Mouse (Mus musculus): ENCODE data around the gene Gm17359. TPM values are rescaled to one million over a fixed set of nuclear protein-coding genes. Genes with fewer than 3 reads are reported as not detected.

Gene Gm17359
- polyA plus RNA-seq, 1 experiment from 2014 or later: not detected

DNA sequence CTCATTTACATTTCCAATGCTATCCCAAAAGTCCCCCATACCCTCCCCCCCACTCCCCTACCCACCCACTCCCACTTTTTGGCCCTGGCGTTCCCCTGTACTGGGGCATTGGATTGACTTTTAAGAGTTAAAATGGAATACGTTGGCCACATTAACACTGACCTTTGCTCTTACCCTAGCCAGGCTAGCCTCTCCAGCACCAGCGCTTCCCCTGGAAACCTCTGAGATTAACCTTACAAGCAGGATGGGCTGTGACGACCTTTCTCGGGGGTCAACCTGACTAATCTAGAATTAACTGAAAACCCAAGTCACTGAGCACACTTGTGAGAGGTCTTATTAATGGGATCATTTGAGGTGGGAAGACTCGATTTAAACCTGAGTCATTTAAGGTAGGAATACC lies 31.8 kb downstream of the Gm17359 start:
- Histone ChIP-seq H3K4me2 (no peak overlapping the region), H3K9ac (ENCODE audit: low read depth, low read length) (no peak overlapping the region), H3K4me3 (ENCODE audit: low read depth, low read length) (no peak overlapping the region), H3K27me3 (replicated peaks; ENCODE audit: control insufficient read depth, insufficient read depth, low read length) (no peaks in the 10 kb centered on the region), H3K9me3 (ENCODE audit: control insufficient read depth, low read length) (no peaks in the 10 kb centered on the region), H3K27ac (ENCODE audit: low read depth, low read length) (no peak overlapping the region), H3K36me3 (ENCODE audit: control insufficient read depth, insufficient read depth, low read length) (no peaks in the 10 kb centered on the region), H3K4me1 (replicated peaks; ENCODE audit: control insufficient read depth, insufficient read depth, low read length) (no peaks in the 10 kb centered on the region)
- ATAC-seq (replicated peaks; ENCODE audit: low FRiP score): no peak
- no peak for DNase-seq (ENCODE audit: low spot score)
- 65% methylated on average over 6 of the region's 6 CpGs for WGBS

DNA sequence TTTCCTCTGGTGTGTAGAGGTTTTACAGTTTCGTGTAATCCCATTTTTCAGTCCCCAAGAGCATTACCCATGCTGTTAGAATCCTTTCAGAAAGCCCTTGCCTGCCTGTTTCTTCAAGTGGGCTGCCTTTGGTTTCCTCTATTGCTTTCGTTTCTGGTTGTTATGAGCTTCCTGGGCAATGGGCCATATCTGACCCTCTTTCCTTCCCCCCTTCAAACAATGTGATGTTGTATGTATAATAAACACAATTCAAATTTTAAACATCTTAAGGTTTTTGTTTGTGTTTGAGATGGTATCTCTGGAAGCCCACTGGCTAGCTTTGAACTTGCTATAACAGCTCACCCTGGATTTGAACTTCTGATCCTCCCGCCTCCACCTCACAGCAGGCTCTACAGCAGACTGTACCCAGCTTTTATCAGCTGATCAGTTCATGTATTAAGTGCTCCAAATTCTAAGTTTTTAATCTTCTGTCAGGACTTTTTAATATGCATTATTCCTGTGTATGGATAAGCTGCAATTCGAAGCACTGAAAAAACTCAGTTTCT lies 34.0 kb downstream of the Gm17359 start:
- no peak for ATAC-seq (replicated peaks; ENCODE audit: low FRiP score)
- Histone ChIP-seq H3K9me3 (ENCODE audit: control insufficient read depth, low read length) (no peaks in the 10 kb centered on the region), H3K9ac (ENCODE audit: low read depth, low read length) (no peak overlapping the region), H3K27me3 (replicated peaks; ENCODE audit: control insufficient read depth, insufficient read depth, low read length) (no peaks in the 10 kb centered on the region), H3K4me2 (no peak overlapping the region), H3K4me1 (replicated peaks; ENCODE audit: control insufficient read depth, insufficient read depth, low read length) (no peaks in the 10 kb centered on the region), H3K36me3 (ENCODE audit: control insufficient read depth, insufficient read depth, low read length) (no peaks in the 10 kb centered on the region), H3K4me3 (ENCODE audit: low read depth, low read length) (no peak overlapping the region), H3K27ac (ENCODE audit: low read depth, low read length) (no peak overlapping the region)
- WGBS: 67% methylated on average over 4 of the region's 4 CpGs
- no peak for DNase-seq (ENCODE audit: low spot score)

DNA sequence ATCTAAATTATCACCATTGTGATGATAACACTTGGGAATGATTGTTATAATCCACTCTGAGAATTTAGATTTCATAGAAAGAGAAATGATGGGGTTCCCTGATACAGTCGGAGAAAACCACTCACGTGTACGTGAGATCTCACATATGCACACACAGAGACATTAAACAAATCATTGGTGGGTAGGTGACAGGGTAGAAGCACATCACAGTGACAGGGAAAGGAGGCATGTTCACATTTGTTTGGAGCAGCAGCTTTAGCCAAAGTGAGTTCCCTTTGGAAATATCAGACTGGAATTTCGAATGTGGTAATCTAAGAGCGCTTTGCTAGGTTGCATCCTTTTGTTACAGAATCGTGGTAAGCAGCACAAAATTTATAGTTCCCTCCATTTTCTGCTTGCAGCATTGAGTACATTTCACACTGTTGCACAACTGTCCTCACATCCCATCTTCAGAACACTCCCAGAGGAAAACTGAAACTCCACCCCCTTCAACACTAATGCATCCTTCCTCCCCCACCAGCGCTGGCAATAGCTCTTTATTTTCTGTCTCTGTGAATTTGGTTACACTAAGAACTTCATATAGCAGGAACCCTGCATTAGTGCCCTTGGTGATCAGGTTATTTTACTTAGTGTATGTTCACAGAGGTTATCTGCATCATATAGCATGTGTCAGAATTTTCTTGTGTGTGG lies 35.2 kb downstream of the Gm17359 start:
- 74% methylated on average over 7 of the region's 7 CpGs for WGBS
- Histone ChIP-seq H3K4me2 (no peak overlapping the region), H3K36me3 (ENCODE audit: control insufficient read depth, insufficient read depth, low read length) (no peaks in the 10 kb centered on the region), H3K27ac (ENCODE audit: low read depth, low read length) (no peak overlapping the region), H3K9me3 (ENCODE audit: control insufficient read depth, low read length) (no peaks in the 10 kb centered on the region), H3K27me3 (replicated peaks; ENCODE audit: control insufficient read depth, insufficient read depth, low read length) (no peaks in the 10 kb centered on the region), H3K4me3 (ENCODE audit: low read depth, low read length) (no peak overlapping the region), H3K4me1 (replicated peaks; ENCODE audit: control insufficient read depth, insufficient read depth, low read length) (no peaks in the 10 kb centered on the region), H3K9ac (ENCODE audit: low read depth, low read length) (no peak overlapping the region)
- DNase-seq (ENCODE audit: low spot score): no peak
- ATAC-seq (replicated peaks; ENCODE audit: low FRiP score): no peak

DNA sequence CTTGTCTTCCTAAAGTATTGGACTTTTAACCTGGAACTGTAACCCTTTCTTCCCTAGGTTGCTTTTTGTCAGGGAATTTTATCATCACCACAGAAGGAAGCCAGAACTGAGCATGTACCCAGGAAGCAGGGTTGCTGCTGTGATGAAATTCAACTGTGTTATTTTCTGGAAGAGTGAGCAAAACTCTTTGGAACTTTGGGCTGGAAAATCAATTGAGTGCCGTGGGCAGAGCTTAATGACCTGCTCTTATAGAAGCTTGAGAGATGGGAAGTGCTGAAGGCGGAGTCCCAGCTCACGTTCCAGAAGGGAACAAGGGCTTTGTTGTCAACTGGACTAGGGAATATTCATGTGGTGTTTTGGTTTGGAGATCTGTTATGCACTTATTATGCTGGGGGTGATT lies 37.5 kb downstream of the Gm17359 start:
- no peak for ATAC-seq (replicated peaks; ENCODE audit: low FRiP score)
- 63% methylated on average over 3 of the region's 3 CpGs for WGBS
- no peak for DNase-seq (ENCODE audit: low spot score)
- Histone ChIP-seq H3K9ac (ENCODE audit: low read depth, low read length) (no peak overlapping the region), H3K27ac (ENCODE audit: low read depth, low read length) (no peak overlapping the region), H3K36me3 (ENCODE audit: control insufficient read depth, insufficient read depth, low read length) (no peaks in the 10 kb centered on the region), H3K4me2 (no peak overlapping the region), H3K9me3 (ENCODE audit: control insufficient read depth, low read length) (no peaks in the 10 kb centered on the region), H3K4me3 (ENCODE audit: low read depth, low read length) (no peak overlapping the region), H3K4me1 (replicated peaks; ENCODE audit: control insufficient read depth, insufficient read depth, low read length) (no peaks in the 10 kb centered on the region), H3K27me3 (replicated peaks; ENCODE audit: control insufficient read depth, insufficient read depth, low read length) (no peaks in the 10 kb centered on the region)

DNA sequence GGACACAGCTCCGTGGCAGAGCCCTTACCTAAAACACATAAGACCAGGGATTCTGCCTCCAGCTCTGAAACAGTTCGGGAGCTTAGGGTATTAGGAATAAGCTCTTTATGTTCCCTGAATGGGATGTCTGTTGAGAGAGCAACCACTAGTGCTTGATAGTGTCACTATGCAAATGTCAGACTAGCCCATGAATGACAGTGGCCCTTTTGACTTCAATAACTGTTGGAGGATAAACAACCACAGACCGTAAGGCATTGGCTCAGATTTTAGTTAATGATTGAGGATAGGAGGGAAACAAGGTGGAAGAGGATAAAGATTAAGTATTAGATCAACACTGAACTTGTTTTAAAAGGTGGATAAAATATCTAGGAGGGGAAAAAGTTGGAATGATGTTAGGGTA lies 41.6 kb downstream of the Gm17359 start:
- no peak overlapping the region for H3K27ac ChIP-seq (ENCODE audit: low read depth, low read length)
- no peak overlapping the region for H3K4me2 ChIP-seq
- no peaks in the 10 kb centered on the region for H3K4me1 ChIP-seq (replicated peaks; ENCODE audit: control insufficient read depth, insufficient read depth, low read length)
- DNase-seq (ENCODE audit: low spot score) (no peak), ATAC-seq (replicated peaks; ENCODE audit: low FRiP score) (no peak)
- H3K36me3 ChIP-seq (ENCODE audit: control insufficient read depth, insufficient read depth, low read length): no peaks in the 10 kb centered on the region
- H3K9me3 ChIP-seq (ENCODE audit: control insufficient read depth, low read length): no peaks in the 10 kb centered on the region
- H3K4me3 ChIP-seq (ENCODE audit: low read depth, low read length): no peak overlapping the region
- 56% methylated on average over 3 of the region's 3 CpGs for WGBS
- no peak overlapping the region for H3K9ac ChIP-seq (ENCODE audit: low read depth, low read length)
- no peaks in the 10 kb centered on the region for H3K27me3 ChIP-seq (replicated peaks; ENCODE audit: control insufficient read depth, insufficient read depth, low read length)

DNA sequence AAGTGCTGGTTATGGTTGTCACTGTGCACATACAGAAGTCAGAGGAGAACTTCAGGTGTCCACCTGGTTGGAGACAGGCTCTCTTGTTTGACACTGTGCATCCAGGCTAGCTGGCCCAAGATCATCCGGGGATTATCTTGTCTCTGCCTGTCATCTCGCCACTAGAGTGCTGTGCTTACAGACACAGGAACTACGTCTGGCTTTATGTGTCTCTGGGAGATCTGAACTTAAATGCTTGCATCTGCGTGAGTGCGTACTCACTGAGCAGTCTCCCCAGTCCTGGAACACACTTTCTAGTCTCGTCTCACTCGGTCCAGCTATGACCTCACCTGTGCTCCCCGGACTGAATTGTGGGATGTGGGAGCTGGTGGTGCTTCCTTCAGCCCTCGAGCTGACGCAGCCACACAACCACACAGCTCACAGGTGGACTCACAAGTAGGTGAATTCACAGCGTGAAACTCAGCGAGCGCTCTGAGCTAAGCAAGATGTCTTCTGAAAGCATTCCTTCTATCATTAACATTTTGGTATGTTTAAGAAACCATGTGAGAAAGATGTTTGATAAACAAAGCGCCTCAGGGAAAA lies 42.9 kb downstream of the Gm17359 start:
- WGBS: 80% methylated on average over 14 of the region's 14 CpGs
- no peak overlapping the region for H3K4me3 ChIP-seq (ENCODE audit: low read depth, low read length)
- no peak overlapping the region for H3K27ac ChIP-seq (ENCODE audit: low read depth, low read length)
- no peaks in the 10 kb centered on the region for H3K27me3 ChIP-seq (replicated peaks; ENCODE audit: control insufficient read depth, insufficient read depth, low read length)
- H3K9me3 ChIP-seq (ENCODE audit: control insufficient read depth, low read length): no peaks in the 10 kb centered on the region
- no peak for DNase-seq (ENCODE audit: low spot score)
- H3K9ac ChIP-seq (ENCODE audit: low read depth, low read length): no peak overlapping the region
- no peaks in the 10 kb centered on the region for H3K36me3 ChIP-seq (ENCODE audit: control insufficient read depth, insufficient read depth, low read length)
- no peaks in the 10 kb centered on the region for H3K4me1 ChIP-seq (replicated peaks; ENCODE audit: control insufficient read depth, insufficient read depth, low read length)
- no peak overlapping the region for H3K4me2 ChIP-seq
- ATAC-seq (replicated peaks; ENCODE audit: low FRiP score): no peak

DNA sequence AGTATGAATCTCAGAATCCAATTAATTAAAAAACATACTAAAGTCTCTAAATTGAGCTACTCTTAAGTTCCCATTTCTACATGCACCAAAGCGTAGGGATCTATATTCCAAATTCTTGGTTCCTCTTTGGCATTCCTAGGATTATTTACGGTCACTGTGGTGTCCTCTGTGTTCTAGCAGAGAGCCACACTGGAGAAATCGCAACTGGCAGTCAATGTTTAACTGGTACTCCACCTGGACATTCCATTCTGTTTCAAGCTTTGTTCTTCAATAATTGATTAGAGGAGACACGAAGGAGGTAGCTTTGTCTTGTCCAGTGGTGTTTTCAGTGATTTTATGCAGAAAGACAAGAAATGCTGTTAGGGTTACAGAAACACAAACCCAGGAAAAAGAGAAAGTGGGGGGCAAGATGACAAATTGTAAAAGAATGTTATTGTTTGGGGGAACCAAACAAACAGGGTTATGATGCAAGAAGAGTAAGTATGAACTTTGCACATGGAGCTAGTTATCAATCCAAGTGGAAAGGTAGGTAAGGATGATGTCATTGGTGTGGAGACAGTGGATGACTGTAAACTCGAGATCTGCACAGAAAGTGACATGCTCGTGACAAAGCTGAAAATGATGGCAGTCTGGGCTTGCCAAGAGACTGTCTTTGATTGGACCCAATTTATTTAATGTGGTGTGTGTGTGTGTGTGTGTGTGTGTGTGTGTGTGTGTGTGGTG lies 43.6 kb downstream of the Gm17359 start:
- Histone ChIP-seq H3K9ac (ENCODE audit: low read depth, low read length) (no peak overlapping the region), H3K4me3 (ENCODE audit: low read depth, low read length) (no peak overlapping the region), H3K36me3 (ENCODE audit: control insufficient read depth, insufficient read depth, low read length) (no peaks in the 10 kb centered on the region), H3K4me2 (no peak overlapping the region), H3K4me1 (replicated peaks; ENCODE audit: control insufficient read depth, insufficient read depth, low read length) (no peaks in the 10 kb centered on the region), H3K27me3 (replicated peaks; ENCODE audit: control insufficient read depth, insufficient read depth, low read length) (no peaks in the 10 kb centered on the region), H3K27ac (ENCODE audit: low read depth, low read length) (no peak overlapping the region), H3K9me3 (ENCODE audit: control insufficient read depth, low read length) (no peaks in the 10 kb centered on the region)
- DNase-seq (ENCODE audit: low spot score): no peak
- ATAC-seq (replicated peaks; ENCODE audit: low FRiP score): 0 out of 2 replicates have a peak, but pooled peaks have one; percentile 15
- 73% methylated on average over 6 of the region's 6 CpGs for WGBS

DNA sequence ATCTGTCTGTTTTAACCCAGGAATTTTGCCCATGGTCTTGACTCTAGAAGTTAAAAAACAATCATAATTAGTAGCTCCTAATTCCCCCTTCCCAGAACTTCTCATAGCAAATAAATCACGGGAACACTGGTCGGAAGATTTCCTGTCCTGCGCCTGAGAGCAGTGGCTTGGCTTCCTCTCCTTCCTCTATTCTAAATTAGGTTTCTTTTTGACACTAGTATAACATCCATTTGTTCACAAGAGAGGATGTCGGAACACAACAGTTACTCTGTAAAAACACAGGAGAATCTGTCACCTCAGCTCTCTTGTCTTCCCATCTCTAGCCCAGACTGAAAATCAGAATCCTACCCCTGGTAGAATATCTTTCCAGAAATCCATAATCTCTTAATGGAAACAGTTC lies 44.9 kb downstream of the Gm17359 start:
- ATAC-seq (replicated peaks; ENCODE audit: low FRiP score) (no peak), DNase-seq (ENCODE audit: low spot score) (no peak)
- Histone ChIP-seq H3K4me1 (replicated peaks; ENCODE audit: control insufficient read depth, insufficient read depth, low read length) (no peaks in the 10 kb centered on the region), H3K27ac (ENCODE audit: low read depth, low read length) (no peak overlapping the region), H3K27me3 (replicated peaks; ENCODE audit: control insufficient read depth, insufficient read depth, low read length) (no peaks in the 10 kb centered on the region), H3K36me3 (ENCODE audit: control insufficient read depth, insufficient read depth, low read length) (no peaks in the 10 kb centered on the region), H3K4me2 (no peak overlapping the region), H3K4me3 (ENCODE audit: low read depth, low read length) (no peak overlapping the region), H3K9ac (ENCODE audit: low read depth, low read length) (no peak overlapping the region), H3K9me3 (ENCODE audit: control insufficient read depth, low read length) (no peaks in the 10 kb centered on the region)
- WGBS: 55% methylated on average over 4 of the region's 4 CpGs

Data from liver, embryonic 11.5 days (tissue).